Mouse (Mus musculus) small intestine, adult 2 months (tissue): ENCODE measurements around the gene Dph1. TPM values are rescaled to one million over a fixed set of nuclear protein-coding genes. Genes with fewer than 3 reads are reported as not detected.

Source experiments
- H3K27ac ChIP-seq: fragments of 200-500 bp; 2 replicates; pipeline ENCODE4 v1.5.1; 2012; ENCODE audit warnings: low read depth, low read length, control low read depth, inconsistent platforms; ENCODE audit not compliant: insufficient read depth
- H3K27me3 ChIP-seq: fragments of 200-500 bp; 2 replicates; pipeline ENCODE4 v1.6.1; 2012; ENCODE audit warnings: mild to moderate bottlenecking, moderate library complexity, low read length, inconsistent platforms; ENCODE audit not compliant: control insufficient read depth, insufficient read depth
- H3K36me3 ChIP-seq: fragments of 200-500 bp; 2 replicates; pipeline ENCODE4 v1.6.1; 2012; ENCODE audit warnings: mild to moderate bottlenecking, low read length, control low read depth, inconsistent platforms; ENCODE audit not compliant: control insufficient read depth, insufficient read depth
- H3K4me1 ChIP-seq: fragments of 200-500 bp; 2 replicates; pipeline ENCODE4 v1.6.1; 2012; ENCODE audit warnings: low read length, inconsistent platforms, mixed read lengths; ENCODE audit not compliant: control insufficient read depth, insufficient read depth, insufficient read length
- H3K4me3 ChIP-seq: fragments of 200-500 bp; 2 replicates; pipeline ENCODE4 v1.5.1; 2012; ENCODE audit warnings: low read depth, mild to moderate bottlenecking, control low read depth, inconsistent platforms, low read length, moderate library complexity
- CTCF ChIP-seq: fragments of 200-500 bp; IDR thresholded peaks from 2 replicates; pipeline ENCODE4 v1.5.1; 2012; ENCODE audit warnings: low read depth, mild to moderate bottlenecking, control low read depth, inconsistent platforms, low read length, moderate library complexity, mixed read lengths; ENCODE audit not compliant: insufficient replicate concordance, insufficient read length; ENCODE audit errors: extremely low read depth
- POLR2A ChIP-seq: fragments of 200-500 bp; IDR thresholded peaks from 2 replicates; pipeline ENCODE4 v1.6.1; 2012; ENCODE audit warnings: low read depth, mild to moderate bottlenecking, control low read depth, inconsistent platforms, low read length, moderate library complexity
- WGBS: fragments of 180-500 bp; shearing (Covaris S2); methylation state at CpG from one replicate; pipeline ENCODE4 v1.1.7; 2018; 5-methylcytosine and 5-hydroxymethylcytosine counted together
- polyA plus RNA-seq: library from polyadenylated mRNA; depleted of rRNA; stranded (reverse); fragments of >200 nt; gene quantifications from 2 replicates; pipeline ENCODE4 v1.2.3, GENCODE M21; 2012

The Dph1 gene
- polyA plus RNA-seq, 1 experiment: 13.7 TPM

GRCm38 (mm10) chr11:75164051-75164450, 27.0 kb downstream of the Dph1 start:
- Histone ChIP-seq H3K27me3 (peaks cover 31% of the 10 kb centered on the region), H3K4me1 (peaks cover 27% of the 10 kb centered on the region), H3K4me3 (0 out of 2 replicates have a peak overlapping the region, but pooled peaks have one; percentile 2), H3K36me3 (peaks cover 43% of the 10 kb centered on the region), H3K27ac (peak overlapping the region; percentile 39)
- 62% methylated on average over 2 of the region's 2 CpGs for WGBS
- no peak for TF ChIP-seq POLR2A
- no peak for TF ChIP-seq CTCF

GRCm38 (mm10) chr11:75163379-75163778, 27.7 kb downstream of the Dph1 start:
- H3K4me3 ChIP-seq: no peak overlapping the region
- TF ChIP-seq CTCF (no peak), POLR2A (no peak)
- peaks cover 25% of the 10 kb centered on the region for H3K27me3 ChIP-seq
- peak overlapping the region; percentile 39 for H3K27ac ChIP-seq
- H3K36me3 ChIP-seq: peaks cover 44% of the 10 kb centered on the region
- 64% methylated on average over 6 of the region's 6 CpGs for whole genome bisulfite sequencing
- peaks cover 27% of the 10 kb centered on the region for H3K4me1 ChIP-seq

GRCm38 (mm10) chr11:75162591-75163080, 28.4 kb downstream of the Dph1 start:
- Histone ChIP-seq H3K4me1 (peaks cover 27% of the 10 kb centered on the region), H3K27me3 (peaks cover 18% of the 10 kb centered on the region), H3K36me3 (peaks cover 47% of the 10 kb centered on the region), H3K27ac (peak overlapping the region; percentile 20; the same call in 1 of the 2 replicates), H3K4me3 (no peak overlapping the region)
- TF ChIP-seq POLR2A: no peak
- no peak for TF ChIP-seq CTCF
- 83% methylated on average over 12 of the region's 12 CpGs for WGBS

GRCm38 (mm10) chr11:75161417-75162008, 29.5 kb downstream of the Dph1 start:
- whole genome bisulfite sequencing: 75% methylated on average over 4 of the region's 4 CpGs
- no peak for TF ChIP-seq POLR2A
- no peak for TF ChIP-seq CTCF
- Histone ChIP-seq H3K4me1 (peaks cover 18% of the 10 kb centered on the region), H3K27me3 (peaks cover 7% of the 10 kb centered on the region), H3K36me3 (peaks cover 42% of the 10 kb centered on the region), H3K27ac (peak overlapping the region; percentile 26; the same call in 1 of the 2 replicates), H3K4me3 (no peak overlapping the region)

GRCm38 (mm10) chr11:75160954-75161353, 30.1 kb downstream of the Dph1 start:
- WGBS: 76% methylated on average over 7 of the region's 7 CpGs
- peaks cover 41% of the 10 kb centered on the region for H3K36me3 ChIP-seq
- H3K27ac ChIP-seq: no peak overlapping the region
- no peak overlapping the region for H3K4me3 ChIP-seq
- peaks cover 1% of the 10 kb centered on the region for H3K27me3 ChIP-seq
- peaks cover 15% of the 10 kb centered on the region for H3K4me1 ChIP-seq
- no peak for TF ChIP-seq POLR2A
- no peak for TF ChIP-seq CTCF

- no peak overlapping the region for H3K4me3 ChIP-seq
- H3K36me3 ChIP-seq: peaks cover 38% of the 10 kb centered on the region
- peaks cover 5% of the 10 kb centered on the region; the same call in 1 of the 2 replicates for H3K4me1 ChIP-seq
- H3K27ac ChIP-seq: no peak overlapping the region
- H3K27me3 ChIP-seq: no peaks in the 10 kb centered on the region
- TF ChIP-seq POLR2A: no peak
- peak; percentile 54; the same call in 1 of the 2 replicates for TF ChIP-seq CTCF
- WGBS: 71% methylated on average over 2 of the region's 2 CpGs
Measured at GRCm38 (mm10) chr11:75159564-75159963, 31.5 kb downstream of the Dph1 start.

- peaks cover 5% of the 10 kb centered on the region; the same call in 1 of the 2 replicates for H3K4me1 ChIP-seq
- H3K27ac ChIP-seq: no peak overlapping the region
- TF ChIP-seq POLR2A: no peak
- no peak for TF ChIP-seq CTCF
- WGBS: 80% methylated on average over 14 of the region's 14 CpGs
- H3K4me3 ChIP-seq: no peak overlapping the region
- H3K27me3 ChIP-seq: no peaks in the 10 kb centered on the region
- peaks cover 28% of the 10 kb centered on the region for H3K36me3 ChIP-seq
Measured at GRCm38 (mm10) chr11:75158432-75158831, 32.6 kb downstream of the Dph1 start.

- TF ChIP-seq POLR2A (no peak), CTCF (no peak)
- H3K4me1 ChIP-seq: peaks cover 4% of the 10 kb centered on the region; the same call in 1 of the 2 replicates
- H3K4me3 ChIP-seq: no peak overlapping the region
- no peaks in the 10 kb centered on the region for H3K27me3 ChIP-seq
- WGBS: 52% methylated on average over 2 of the region's 2 CpGs
- no peak overlapping the region for H3K27ac ChIP-seq
- H3K36me3 ChIP-seq: peaks cover 23% of the 10 kb centered on the region
Measured at GRCm38 (mm10) chr11:75157901-75158300, 33.1 kb downstream of the Dph1 start.
